Mouse (Mus musculus) cerebellum, postnatal 10 days (tissue): ENCODE results near the gene Plk5.

ENCODE experiments used
- DNase-seq, 2 experiments: peaks; one replicate each; pipeline ENCODE4 v3.0.0; 2021; ENCODE audit warnings: mixed read lengths in 2 of 2

The Plk5 gene

GRCm38 (mm10) chr10:80357994-80358639 lies 1.9 kb downstream of the Plk5 start:
- DNase-seq = peak; percentile 78 to 79

GRCm38 (mm10) chr10:80363734-80364133 lies 7.5 kb downstream of the Plk5 start:
- DNase-seq = peak; percentile 66 to 77

GRCm38 (mm10) chr10:80365736-80366135 lies 9.5 kb downstream of the Plk5 start:
- DNase-seq = no peak

DNA sequence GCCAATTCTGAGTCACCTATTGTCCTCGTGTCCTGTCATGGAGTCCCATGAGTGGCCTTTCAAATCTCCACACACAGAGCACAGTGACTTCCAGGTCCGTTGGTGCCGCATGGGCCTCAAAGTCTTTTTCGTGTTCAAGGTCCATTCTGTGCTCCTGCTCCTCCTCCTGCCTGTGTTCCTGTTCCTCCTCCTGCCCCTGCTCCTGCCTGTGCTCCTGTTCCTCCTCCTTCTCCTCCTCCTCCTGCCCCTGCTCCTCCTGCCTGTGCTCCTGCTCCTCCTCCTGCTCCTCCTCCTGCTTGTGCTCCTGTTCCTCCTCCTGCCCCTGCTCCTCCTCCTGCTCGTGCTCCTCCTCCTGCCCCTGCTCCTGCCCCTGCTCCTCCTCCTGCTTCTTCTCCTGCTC lies 11.7 kb downstream of the Plk5 start:
- no peak for DNase-seq

DNA sequence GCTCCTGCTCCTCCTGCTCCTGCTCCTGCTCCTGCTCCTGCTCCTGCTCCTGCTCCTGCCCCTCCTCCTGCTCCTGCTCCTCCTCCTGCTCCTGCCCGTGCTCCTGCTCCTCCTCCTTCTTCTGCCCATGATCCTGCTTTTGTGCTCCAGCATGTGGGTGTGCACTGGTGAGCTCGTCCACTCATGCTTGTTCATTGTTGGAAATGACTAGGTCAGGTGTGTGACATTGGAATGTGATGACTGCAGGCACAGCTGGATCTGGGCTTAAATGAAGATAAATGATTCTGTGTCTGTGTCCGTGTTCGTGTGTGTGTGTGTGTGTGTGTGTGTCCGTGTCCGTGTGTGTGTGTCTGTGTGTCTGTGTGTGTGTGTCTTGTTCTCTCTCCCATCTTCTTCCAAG lies 12.1 kb downstream of the Plk5 start:
- DNase-seq = no peak

DNA sequence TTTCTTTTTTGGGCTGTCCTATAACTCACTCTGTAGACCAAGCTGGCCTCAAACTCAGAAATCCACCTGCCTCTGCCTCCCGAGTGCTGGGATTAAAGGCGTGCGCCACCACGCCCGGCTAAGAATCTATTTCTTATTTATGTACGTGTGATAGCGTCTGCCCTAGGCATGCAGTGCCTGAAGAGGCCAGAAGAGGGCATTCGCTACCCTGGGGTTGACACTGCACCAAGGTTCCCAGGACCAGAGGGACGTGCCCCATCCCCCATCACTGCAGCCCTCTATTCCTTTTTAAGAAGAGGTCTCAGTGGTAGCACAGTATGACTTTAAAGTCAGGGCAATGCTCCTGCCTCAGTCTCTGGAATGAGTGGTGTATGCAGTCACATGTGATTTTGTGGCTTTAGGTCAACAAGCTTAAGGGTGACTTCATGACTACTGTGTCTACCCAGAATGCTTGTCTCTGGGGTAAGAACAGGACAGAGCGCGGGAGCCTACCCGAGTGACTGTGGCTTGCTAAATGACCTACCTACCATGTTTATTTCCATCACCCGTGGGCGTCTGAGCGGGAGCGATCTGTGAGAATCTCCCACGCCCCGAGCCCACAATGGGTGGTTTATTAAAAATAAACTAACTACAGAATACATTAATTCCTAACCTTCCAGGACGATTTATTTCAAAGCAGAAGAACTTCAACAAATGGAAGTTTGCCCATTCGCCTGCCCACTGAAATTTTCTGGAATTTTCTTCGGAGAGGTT lies 13.9 kb downstream of the Plk5 start:
- no peak for DNase-seq

DNA sequence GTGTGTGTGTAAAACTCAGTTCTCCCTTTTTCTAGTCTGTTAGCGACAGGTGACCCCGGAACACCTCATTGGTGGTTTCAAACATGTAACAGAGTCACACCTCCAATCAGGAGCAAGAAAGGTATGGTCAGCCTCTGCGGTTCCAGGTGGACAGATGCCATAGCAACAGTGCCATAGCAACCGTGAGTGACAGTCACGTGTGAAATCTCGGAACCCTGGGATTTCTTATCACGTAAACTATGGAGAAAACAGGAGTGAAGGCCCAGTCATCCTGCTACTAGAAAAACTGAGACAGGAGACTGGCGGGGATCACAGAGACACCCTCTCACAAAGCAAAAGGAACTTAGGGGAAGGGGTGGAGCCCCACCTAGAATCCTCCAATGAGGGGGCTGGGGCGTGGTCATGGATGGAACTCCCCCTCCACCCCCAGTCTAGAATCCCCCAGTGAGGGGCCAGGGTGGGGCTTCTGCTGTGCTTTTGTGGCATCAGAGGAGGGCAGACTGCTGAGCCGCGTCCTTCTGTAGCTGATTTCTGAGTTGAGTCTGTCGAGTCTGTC lies 15.2 kb downstream of the Plk5 start:
- peak; percentile 88 to 91 for DNase-seq

DNA sequence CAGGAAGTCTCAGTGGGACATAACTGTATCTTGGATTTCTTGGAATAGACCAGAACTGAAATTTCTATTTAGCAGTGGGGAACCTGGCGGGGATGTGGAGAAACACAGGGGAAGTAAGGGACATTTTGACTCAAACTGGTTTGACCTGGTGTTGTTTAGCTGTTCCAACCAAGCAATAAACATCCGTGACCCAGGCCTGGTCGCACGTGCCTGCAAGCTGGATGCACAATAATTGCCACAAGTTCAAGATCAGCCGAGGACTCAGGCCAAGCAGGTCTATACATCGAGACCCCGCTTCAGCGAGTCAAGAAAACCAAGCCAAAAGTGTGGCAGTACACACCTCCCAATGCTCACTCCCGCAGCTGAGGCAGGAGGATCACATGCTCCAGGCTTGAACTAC lies 15.7 kb downstream of the Plk5 start:
- no peak for DNase-seq

GRCm38 (mm10) chr10:80372706-80373105 lies 16.4 kb downstream of the Plk5 start:
- no peak for DNase-seq

DNA sequence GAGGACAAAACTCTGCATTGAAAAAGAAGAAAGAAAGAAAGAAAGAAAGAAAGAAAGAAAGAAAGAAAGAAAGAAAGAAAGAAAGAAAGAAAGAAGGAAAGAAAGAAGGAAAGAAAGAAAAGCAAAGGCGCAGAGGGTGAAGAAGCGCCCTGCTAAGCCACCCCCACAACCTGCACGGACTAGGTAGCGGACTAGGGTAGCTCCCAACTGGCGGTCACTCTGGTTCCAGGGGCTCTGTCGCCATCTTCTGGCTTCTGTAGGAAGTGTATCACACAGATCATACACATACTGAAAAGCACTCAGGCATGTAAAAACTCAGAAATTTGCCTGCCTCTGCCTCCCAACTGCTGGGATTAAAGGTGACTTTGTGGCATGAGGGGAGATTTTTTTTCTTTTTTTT lies 17.8 kb downstream of the Plk5 start:
- DNase-seq = peak; percentile 90

DNA sequence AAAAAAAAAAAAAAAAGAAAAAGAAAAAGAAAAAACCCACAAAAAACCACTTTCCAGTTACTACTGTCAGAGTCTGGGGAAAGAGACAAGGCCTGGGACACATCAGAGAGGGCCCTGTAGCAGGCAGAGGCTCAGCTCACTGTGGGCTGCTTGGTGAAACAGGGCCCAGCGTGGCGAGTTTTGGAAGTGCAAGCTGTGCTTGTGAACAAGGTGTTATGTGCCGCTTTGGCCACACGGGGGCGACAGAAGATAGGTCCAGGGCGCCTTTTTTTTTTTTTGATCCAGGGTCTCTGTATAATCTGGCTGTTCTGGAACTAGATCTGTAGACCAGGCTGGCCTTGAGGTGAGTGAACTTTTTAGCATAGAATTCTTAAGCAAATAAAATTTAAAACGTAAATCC lies 19.9 kb downstream of the Plk5 start:
- peak; percentile 99 for DNase-seq

DNA sequence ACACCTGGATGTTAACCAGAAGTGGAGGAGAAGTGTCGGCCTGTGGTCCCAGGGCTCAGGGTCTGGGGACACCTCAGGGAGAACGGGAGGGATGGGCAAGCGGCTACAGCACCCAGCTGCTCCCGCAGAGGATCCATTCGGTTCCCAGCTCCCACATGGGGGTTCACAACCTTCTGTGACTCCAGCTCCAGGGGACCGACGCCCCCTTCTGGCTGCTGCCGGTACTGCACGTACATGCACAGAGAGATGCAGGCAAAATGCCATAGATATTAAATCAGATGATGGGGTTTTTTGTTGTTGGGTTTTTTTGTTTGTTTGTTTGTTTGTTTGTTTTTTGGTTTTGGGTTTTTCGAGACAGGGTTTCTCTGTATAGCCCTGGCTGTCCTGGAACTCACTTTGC lies 21.5 kb downstream of the Plk5 start:
- DNase-seq = peak; percentile 63 to 80

GRCm38 (mm10) chr10:80382641-80383365 lies 26.5 kb downstream of the Plk5 start:
- no peak for DNase-seq

DNA sequence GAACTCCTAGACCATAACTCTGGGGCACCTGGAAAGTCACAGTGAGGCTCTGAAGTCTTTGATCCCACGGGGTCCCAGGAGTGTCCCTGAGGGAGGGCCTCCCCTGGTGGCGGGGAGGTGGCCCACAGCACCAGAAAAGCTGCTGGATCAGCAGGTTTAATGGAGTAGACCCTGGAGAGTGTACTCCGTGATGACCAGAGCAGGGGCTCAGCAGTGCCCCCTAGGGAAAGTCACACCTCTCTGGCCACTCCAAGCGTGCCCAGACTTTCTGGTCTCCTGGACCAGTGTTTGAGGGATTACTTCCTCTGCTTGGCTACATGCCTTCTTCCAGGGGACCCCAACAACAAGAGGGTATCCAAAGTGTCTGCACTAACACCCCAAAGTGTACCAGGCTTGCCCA lies 27.2 kb downstream of the Plk5 start:
- peak; percentile 52 to 62 for DNase-seq

DNA sequence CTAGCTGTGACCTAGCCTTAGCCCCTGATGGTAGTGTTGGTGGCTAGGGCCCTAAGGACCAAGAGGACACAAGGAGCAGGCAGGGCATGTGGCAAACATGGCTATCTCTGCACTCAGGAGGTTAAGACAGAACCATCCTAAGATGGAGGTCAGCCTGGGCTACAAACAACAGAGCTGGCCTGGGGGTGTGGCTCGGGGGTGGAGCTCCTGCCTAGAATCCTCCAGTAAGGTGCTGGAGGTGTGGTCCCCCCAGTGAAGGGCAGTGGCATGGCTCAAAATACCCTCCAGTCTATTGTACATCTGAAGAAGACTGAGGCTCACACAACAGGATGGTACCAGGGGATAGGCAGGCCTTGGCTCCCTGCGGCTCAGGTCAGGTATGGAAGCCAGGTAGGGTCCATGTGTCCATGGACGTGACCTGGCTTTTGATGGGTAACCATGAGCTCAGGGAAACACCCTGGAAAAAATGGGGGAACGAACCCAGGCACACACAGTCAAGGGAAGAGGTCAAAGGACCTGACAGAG lies 27.9 kb downstream of the Plk5 start:
- DNase-seq = peak in 1 of 2 experiments; percentile 56

GRCm38 (mm10) chr10:80384709-80385108 lies 28.4 kb downstream of the Plk5 start:
- DNase-seq = no peak

DNA sequence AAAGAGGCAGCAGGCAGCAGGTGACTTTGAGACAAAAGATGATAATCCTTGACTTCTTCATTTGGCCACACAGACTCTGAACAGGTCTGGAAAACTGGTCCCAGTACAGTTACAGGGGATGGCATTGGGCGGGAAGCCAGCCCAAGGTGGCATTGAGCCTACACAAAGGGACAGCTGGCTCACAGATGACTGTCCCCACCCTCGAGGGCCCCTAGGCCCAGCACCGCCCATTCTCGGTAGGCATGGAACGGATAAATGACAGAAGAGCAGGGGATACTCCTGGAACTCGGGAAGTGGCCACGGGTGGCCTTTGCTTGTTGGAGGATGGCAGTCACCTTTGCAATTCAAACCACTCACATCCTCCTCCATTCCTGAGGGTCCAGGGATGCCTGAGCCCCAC lies 29.1 kb downstream of the Plk5 start:
- DNase-seq = peak; percentile 79 to 84

- DNase-seq = peak; percentile 77 to 78
Observed at GRCm38 (mm10) chr10:80385811-80386734, 29.8 kb downstream of the Plk5 start.

- DNase-seq = peak; percentile 63 to 65
Observed at GRCm38 (mm10) chr10:80386735-80387471, 30.6 kb downstream of the Plk5 start.

GRCm38 (mm10) chr10:80387522-80387959 lies 31.3 kb downstream of the Plk5 start, which contains the start of gene Mex3d:
Gene Mex3d (minus strand): TSS chr10:80387659.
- peak; percentile 97 to 98 for DNase-seq

GRCm38 (mm10) chr10:80388731-80389130 lies 32.5 kb downstream of the Plk5 start:
- DNase-seq = no peak
